Mouse (Mus musculus) c-Kit-positive CD71-positive TER-119-negative erythroid progenitor cells, embryonic 14.5 days (primary cell): ENCODE measurements around the gene Pdcd1lg2.

Experiments used
- DNase-seq: peaks from one replicate; pipeline ENCODE4 v3.0.0-alpha.2; 2013; ENCODE audit warnings: low read depth

Pdcd1lg2 gene

GRCm38 (mm10) chr19:29497874-29498273 lies 87.2 kb downstream of the Pdcd1lg2 start:
- no peak for DNase-seq

DNA sequence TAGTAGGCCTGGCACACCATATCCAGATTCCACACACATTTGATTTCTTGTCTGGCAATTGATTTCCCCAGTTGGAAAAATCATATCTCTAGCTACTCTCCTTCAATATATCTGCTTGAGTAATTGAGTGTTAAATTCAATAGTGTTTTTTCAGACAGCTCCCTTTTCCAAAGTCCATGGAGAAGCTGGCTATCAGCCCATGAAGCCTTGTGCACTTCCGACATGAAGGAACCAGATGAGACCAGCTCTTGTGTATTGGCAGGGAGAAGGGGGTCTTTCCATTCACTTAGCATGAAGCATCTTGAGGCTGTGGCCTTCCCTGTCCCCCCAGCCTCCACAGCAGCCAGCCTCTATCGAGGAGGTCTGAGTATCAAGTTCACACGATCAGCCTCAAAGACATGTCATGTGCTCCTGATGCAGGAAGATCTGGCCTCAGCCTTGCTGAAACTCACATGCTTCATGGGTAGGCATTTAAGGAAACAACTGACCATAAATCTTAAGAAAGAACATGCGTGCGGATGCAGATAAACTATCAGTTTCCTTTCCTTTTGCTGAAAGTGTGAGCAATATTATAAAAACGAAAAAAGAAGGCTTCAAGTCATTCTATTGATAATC lies 88.2 kb downstream of the Pdcd1lg2 start:
- no peak for DNase-seq

GRCm38 (mm10) chr19:29500333-29500732 lies 89.6 kb downstream of the Pdcd1lg2 start:
- DNase-seq: no peak

DNA sequence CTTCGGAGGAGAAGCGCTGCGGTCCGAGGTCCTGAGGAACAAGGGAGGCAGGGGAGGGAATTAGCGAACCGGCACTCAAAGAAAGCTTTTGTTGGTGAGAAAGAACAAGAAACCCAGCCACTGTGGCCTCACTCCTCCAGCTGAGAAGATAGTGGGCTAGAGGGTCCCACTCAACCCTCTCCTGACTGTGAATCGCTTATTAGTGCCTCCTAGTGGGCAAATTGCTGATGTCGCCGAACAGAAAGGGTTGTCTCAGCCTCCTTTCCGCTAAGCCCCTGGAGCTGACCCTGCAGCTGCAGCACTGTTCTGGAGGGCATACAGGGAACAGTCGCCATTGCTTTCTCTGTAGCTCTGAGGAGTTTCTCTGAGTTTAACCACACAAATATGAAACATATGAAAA lies 90.4 kb downstream of the Pdcd1lg2 start:
- no peak for DNase-seq

DNA sequence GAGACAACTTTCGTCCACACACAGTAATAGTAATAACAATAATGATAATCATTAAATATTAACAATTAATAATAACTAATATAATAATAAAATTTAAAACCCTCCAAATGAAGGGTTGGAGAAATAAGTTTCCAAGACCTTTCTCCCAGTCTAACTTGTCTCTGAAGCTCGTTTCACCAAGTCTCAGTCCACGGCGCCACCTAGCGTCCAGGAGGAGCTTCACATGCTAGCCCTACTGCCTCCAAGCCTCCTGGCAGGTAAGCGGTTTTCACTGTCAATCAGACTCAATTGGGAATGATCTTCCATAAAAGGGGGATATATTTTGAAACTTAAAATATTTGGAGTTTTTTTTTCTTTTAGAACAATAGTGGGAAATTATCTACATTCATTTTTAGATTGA lies 90.8 kb downstream of the Pdcd1lg2 start:
- peak; percentile 74 for DNase-seq

GRCm38 (mm10) chr19:29504131-29504530 lies 93.4 kb downstream of the Pdcd1lg2 start:
- no peak for DNase-seq

DNA sequence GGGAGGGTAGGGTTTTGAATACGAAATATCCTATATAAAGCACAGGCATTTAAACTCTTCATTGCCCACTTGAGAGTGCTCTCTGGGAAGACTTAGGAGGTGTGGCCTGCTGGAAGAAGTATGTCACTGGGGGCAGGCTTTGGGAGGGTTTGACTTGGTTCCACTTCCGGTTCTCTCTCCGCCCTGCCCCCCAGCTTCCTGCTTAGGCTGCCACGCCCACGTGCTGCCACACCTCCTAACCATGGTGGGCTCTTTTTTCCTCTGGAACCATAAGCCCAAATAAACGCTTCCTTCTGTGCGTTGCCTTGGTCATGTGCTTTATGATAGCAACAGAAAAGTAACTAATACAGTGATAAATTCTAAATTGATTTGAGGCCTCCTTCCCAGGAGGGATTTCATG lies 94.9 kb downstream of the Pdcd1lg2 start:
- DNase-seq: no peak

- DNase-seq: no peak
Observed at GRCm38 (mm10) chr19:29508208-29508607, 97.5 kb downstream of the Pdcd1lg2 start.

- DNase-seq: no peak
Observed at GRCm38 (mm10) chr19:29509857-29510256, 99.1 kb downstream of the Pdcd1lg2 start.

GRCm38 (mm10) chr19:29511826-29512225 lies 101.1 kb downstream of the Pdcd1lg2 start:
- DNase-seq: no peak

- no peak for DNase-seq
Observed at GRCm38 (mm10) chr19:29513111-29513766, 102.5 kb downstream of the Pdcd1lg2 start.

GRCm38 (mm10) chr19:29514130-29514529 lies 103.4 kb downstream of the Pdcd1lg2 start:
- no peak for DNase-seq

DNA sequence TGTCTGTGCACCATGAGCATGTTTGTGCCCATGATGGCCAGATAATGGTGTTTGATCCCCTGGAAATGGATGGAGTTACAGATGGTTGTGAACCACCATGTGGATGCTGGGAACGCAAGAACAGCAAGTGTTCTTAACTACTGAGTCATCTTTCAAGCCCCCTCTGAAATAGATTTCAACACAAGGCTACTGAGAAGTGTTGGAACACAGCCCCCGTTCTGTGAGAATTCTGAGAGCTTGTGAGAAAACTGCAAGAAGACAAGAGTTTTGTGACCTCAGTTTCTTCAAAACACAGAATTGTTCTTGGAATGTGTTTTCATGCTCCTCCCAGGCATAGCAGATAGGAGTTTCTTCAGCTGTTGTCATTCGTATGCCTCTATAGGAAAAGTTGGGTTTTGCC lies 104.7 kb downstream of the Pdcd1lg2 start:
- DNase-seq: no peak

- no peak for DNase-seq
Observed at GRCm38 (mm10) chr19:29515991-29516390, 105.3 kb downstream of the Pdcd1lg2 start.

DNA sequence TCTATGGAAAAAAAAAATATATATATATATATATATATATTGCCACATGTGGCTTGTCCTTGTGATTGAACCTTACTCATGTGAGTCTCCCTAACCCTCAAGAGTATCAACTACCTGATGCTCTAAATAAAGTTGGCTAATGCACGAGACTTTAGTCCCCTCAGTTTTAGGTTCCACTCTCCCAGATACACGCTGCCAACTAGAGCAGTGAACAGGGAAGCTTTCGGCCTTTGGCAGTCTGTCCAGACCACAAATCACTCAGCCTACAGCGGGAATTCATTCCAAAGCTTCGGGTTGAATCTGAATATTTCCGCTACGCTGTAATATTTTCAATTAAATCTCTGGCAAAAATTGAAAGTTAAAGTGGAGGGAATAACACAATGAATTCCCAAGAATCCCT lies 107.7 kb downstream of the Pdcd1lg2 start:
- DNase-seq: no peak

DNA sequence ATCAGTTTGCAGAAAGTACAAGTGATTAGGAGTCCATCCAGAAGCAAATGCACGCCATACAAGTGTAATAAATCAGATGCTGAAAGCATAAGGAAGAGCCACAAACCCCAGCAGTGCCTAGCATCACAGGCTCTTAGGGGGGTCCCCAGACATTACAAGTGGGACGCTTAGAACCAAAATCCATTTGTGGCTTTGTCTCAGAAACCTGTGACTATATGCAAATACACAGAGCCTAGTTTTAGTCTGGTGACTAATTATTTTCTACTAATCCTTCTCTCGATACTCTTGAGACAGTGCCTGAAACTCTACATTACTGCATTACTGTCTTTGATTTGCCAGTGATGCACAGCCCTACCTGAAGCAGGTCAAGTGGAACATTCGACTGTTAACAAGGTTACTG lies 108.2 kb downstream of the Pdcd1lg2 start:
- no peak for DNase-seq
